Mouse (Mus musculus) B cell, adult 2 months (primary cell): Measurements from ENCODE around the gene Clec1b.

Source experiments
- DNase-seq, 2 experiments: peaks; one replicate each; pipeline ENCODE4 v3.0.0; 2022

Gene Clec1b

DNA sequence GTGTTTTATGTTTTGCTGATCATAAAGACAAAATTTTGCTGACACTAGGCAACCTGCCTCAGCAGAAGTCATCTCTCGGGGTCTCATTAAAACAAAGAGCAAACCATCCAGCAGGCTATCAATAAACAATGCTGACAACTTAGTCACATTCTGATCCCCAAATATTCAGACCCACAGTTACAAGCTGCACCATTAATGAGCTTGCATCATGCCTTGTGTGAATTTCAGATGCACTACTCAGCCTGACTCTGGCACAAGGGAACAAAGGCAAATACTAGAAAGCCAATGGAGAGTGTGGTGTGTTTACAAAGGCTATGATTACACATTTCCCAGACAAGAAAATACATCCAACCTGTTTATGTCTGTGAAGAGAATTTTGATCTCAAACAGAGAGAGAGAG, 17.1 kb downstream of the Clec1b start:
- no peak for DNase-seq

DNA sequence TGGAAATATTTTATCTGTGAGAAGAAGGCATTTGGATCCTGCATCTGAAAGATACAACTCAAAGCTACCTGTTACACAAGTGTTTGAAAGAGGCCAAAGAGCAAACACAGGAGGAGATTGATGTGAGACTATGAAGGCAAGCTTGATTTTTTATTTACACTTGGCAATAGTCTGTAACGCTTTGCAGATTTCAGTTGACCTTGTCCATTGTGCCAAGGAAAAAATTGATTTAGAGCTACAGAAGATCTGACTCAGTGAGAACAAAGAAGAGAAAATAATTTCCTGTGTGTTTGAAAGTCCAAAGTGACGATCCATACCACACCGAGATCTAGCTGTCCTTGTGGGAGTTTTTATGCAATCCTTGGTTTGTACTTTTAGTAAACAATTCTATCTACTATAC, 25.2 kb downstream of the Clec1b start:
- no peak for DNase-seq

DNA sequence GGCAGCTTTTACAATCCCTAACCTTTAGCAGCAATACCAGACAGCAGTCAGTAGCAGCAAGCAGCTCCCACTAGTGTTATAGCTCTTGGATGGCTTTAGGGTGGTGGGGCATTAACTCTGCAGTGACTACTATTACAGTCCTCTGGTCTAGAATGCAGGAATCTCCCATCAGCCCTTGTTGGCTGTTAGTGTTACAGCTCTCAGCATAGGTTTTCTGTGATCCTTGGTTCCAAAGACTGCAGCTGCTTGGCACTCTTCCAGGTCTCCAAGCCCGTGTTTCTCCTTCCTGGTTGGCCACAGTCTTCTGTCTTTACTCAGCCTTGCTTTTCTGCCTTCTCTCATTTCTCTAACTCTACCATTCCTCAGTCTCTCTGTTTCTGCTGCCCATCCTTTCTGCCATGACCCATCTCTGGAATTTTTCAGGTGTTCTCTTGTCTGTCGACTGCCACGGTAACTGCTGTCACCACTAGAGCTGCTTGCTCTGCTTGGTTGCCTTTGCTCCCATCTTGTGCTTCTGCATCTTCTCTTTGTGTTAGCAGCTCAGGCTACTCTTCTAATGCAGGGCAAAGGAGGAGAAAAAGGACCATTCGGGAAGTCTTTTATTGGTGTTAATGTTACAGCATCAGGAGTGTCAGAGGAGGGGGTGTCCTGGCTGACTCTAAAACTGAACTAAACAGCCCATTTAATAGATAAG, 26.1 kb downstream of the Clec1b start:
- no peak for DNase-seq

DNA sequence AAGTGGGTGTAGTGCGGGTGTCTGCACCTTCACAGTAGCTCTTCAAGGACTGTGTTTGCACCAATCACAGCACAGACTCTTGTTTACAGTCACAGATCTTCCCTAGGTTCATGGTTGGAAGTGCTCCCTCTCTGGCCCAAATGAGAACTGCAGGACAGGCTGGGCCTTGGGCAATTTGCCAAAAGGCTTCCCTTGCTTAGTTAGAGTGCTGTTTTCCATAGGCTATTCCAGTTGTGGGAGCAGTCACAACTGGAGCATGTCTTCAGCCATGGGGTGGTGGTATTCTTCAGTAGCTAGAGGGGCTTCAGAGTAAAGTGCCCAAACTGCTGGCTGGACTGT, 26.6 kb downstream of the Clec1b start:
- DNase-seq: peak; percentile 78 to 80

DNA sequence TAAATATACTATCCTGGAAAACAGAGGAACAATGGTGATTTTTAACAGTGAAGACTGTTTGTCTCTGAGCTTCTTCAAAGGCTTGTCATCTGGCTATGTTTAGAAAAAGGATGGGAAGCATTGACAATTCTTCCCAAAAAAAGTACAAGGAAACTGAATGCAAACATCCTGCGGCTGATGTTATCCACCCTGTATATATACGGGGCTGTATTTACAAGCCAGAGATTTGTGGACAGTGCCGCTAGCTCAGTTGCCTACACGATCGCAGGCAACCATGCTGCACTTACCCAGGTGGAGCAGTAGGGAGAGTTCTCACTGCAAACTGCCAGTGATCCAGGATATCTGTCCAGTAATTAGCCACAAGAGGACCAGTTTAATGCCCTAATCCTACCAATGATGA, 28.1 kb downstream of the Clec1b start:
- DNase-seq: no peak

DNA sequence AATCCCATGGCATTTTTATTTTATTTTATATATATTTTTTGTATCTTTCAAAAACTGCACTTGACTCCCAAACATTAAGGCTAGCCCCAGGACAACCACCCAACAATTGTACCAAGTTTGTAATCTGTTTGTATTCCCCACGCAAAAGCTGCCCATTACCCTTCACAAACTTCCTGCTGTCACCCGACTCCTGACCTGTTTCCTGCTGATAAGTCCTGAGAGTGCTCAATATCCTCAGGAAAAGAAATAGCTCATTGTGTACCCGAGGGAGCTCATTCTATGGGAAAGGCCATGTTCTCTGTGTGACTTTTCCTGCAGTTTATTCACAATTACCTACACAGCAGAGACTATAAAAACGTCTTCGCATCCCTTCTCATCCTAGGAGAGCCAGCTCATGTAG, 28.7 kb downstream of the Clec1b start:
- no peak for DNase-seq

DNA sequence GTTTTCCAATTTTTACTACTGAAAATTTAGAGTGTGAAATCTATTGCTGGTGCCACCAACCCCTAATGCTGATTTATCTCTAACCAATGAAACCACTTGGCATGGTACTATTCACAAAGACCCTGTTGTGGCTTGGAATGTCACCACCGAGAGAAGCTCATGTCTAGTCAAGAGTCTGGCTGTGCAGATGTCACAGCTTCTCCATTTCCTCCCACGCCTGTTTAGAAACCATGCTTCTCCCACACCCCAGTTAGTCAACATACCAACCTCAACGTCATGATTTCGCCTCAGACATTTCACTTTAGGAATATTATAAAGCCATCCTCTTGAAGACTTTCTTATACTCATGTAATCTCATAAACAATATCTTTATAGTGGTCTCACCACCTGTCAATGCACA, 30.2 kb downstream of the Clec1b start:
- no peak for DNase-seq

DNA sequence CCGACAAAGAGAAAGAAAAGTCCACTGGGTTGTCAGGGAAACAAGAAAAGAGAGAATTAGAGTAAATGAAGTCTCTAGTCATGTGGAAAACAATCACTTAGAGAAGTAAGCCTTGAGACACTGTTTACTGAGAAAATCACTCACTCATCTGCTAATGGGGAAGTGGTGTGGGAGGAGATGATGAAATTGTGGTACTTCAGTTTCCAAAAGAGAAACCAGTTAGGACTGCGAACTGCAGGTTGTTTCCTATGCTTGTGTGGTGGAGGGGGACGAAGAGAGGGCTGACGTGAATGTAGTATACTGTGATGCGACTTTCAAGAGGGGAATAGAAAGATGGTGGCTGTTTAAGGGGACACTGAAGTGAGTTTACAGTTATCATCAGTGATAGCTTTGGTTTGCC, 37.1 kb downstream of the Clec1b start:
- DNase-seq: peak; percentile 59 to 66

DNA sequence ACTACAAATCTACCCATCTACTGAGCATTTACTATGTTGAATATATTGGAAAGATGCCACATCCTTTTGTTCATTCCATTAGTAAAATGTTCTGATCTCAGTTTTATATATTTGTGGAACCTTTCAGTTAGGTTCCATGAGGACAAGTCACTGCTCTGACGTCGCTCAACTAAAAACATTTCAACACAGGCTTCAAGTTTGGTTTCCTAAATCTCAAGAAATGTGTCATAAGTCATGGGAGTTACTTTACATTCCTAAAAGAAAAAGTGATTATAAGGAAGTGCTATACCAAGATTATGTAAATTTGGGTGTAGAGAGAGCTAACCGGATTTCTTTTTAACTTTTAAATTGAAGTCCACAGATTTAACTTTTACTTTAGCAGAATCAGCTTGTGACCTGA, 38.9 kb downstream of the Clec1b start:
- no peak for DNase-seq

DNA sequence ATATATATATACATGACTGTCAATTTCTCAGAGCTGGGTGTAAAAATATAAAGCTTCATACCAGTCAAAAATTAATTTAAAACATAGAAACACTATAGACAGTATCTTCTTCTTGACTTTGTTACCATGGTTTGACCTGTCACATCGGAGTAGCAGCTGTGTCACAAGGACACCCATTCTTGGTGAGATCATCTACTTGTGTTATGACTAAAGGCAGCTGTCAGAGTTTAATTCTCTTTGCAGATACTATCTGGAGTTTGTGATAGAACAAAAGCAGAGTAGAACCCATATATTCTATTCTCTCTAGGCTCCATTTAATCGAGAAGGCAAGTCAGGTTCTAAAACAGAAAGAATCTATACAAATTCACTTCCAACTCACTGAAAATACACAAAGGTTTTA, 40.9 kb downstream of the Clec1b start:
- no peak for DNase-seq

DNA sequence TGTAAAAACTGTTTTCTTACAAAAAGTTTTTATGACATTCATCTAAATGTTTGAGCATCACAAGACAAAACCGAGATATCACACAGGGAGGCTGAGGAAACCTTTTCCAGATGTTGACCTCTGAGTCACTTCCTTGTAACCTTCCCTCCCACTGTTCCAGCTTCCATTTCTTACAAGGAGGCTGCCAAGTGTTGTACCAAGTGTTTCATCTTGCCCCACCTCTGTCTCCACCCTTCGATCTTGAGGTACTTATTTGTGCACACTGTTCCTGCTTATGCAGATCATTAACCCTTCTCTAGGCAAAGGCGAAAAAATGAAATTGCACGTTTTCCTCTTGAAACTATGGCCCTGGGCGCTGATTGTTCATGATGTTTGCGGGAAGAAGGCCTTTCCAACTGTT, 52.6 kb downstream of the Clec1b start:
- DNase-seq: no peak

DNA sequence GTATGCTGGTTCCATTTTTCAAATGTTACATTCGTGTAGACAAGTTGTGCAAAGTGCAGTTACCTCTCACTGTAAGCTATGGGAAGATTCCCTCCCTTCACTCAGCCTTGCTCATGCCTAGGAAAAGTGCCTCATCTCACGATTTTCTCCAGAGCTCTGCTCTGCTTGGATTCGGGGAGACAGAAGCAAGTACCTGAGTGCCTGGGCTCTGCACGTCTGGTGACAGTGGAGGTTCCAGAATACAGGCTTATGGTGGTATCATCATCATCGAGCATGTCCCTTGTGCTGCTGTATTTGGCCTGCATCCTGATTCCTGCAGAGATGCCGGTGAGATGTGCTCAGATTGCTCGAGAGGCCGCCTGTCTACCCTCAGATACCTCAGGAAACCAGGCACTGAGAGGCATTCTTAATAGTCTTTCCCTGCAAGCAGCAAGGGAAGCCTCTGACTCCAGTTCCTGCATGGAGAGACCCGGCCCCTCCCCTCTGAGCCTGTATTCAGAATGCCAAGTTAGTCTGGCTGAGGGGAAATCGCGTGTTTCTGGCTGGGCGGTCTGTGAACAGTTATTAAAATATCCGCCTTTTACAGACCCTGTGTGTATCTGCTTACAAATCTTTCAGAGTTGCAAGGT, 54.4 kb downstream of the Clec1b start, which contains the start of gene Clec1a:
Gene Clec1a, minus strand, starts transcription at position 590 of the 629 bp plus-strand sequence.
- no peak for DNase-seq
